Mouse (Mus musculus) stomach, postnatal 0 days (tissue): ENCODE data around the gene Krtap7-1.

Experiments
- CTCF ChIP-seq: IDR thresholded peaks from 2 replicates; pipeline ENCODE4 v1.5.1; 2016; ENCODE audit warnings: antibody characterized with exemption, low read depth, mild to moderate bottlenecking, moderate library complexity
- EP300 ChIP-seq: optimal IDR thresholded peaks from 2 replicates; pipeline ENCODE3; 2016; ENCODE audit warnings: antibody characterized with exemption

- TF ChIP-seq CTCF = no peak
- no peak for TF ChIP-seq EP300
Measured at GRCm38 (mm10) chr16:89495394-89496153, 12.5 kb downstream of the Krtap7-1 start.
